Mouse (Mus musculus) erythroid progenitor cell, adult 5-6 weeks (primary cell): ENCODE measurements around the gene Dixdc1. TPM values are rescaled to one million over a fixed set of nuclear protein-coding genes. Genes with fewer than 3 reads are reported as not detected.
"Not testable (repeated sequence)": the region's sequence is repeated elsewhere in the genome, so short reads cannot be mapped to it uniquely, and the experiment has no call there.

ENCODE experiments used
- ATAC-seq: replicated peaks from 2 replicates; pipeline ENCODE4 v1.8.0; 2016; ENCODE audit warnings: moderate number of reproducible peaks, mild to moderate bottlenecking, moderate TSS enrichment, inconsistent platforms; ENCODE audit not compliant: poor library complexity, low FRiP score, severe bottlenecking
- total RNA-seq, 2 experiments: library from RNA; stranded (forward) in 1 of 2; stranded (reverse) in 1 of 2; fragments of 150-400 nt in 1 of 2; fragments of 186-747, 209-891 nt in 1 of 2; gene quantifications; 2 replicates each; pipeline versions ENCODE4 v1.2.3 to v1.2.4; 2015 to 2017; ENCODE audit warnings: low replicate concordance in 2 of 2

The Dixdc1 gene
- total RNA-seq, 2 experiments from 2014 or later, result not detected

GRCm38 (mm10) chr9:50660431-50660830 is 78.9 kb downstream of the Dixdc1 start:
- no peak for ATAC-seq

- peak; percentile 88 for ATAC-seq
Measured at GRCm38 (mm10) chr9:50659392-50660217, 79.7 kb downstream of the Dixdc1 start, which contains the start of gene Dlat. Dlat (minus strand) TSS chr9:50659780.

- ATAC-seq, result peak; percentile 32
Measured at GRCm38 (mm10) chr9:50658941-50659388, 80.4 kb downstream of the Dixdc1 start.

GRCm38 (mm10) chr9:50658391-50658790 is 80.9 kb downstream of the Dixdc1 start:
- ATAC-seq, result no peak

- ATAC-seq, result peak; percentile 91
Measured at GRCm38 (mm10) chr9:50650503-50650902, 88.8 kb downstream of the Dixdc1 start.

- ATAC-seq, result no peak
Measured at GRCm38 (mm10) chr9:50646826-50647370, 92.4 kb downstream of the Dixdc1 start.

- ATAC-seq, result no peak
Measured at GRCm38 (mm10) chr9:50634270-50634669, 105.0 kb downstream of the Dixdc1 start.

GRCm38 (mm10) chr9:50633059-50633458 is 106.3 kb downstream of the Dixdc1 start:
- ATAC-seq, result peak; percentile 67; the same call in 1 of the 2 replicates

- no peak for ATAC-seq
Measured at GRCm38 (mm10) chr9:50632016-50632688, 107.2 kb downstream of the Dixdc1 start.

GRCm38 (mm10) chr9:50630903-50631302 is 108.4 kb downstream of the Dixdc1 start:
- not testable (repeated sequence) for ATAC-seq

GRCm38 (mm10) chr9:50617794-50618330 is 121.5 kb downstream of the Dixdc1 start:
- no peak for ATAC-seq

- ATAC-seq, result peak; percentile 93
Measured at GRCm38 (mm10) chr9:50616766-50617603, 122.3 kb downstream of the Dixdc1 start, which contains the start of the genes Pih1d2 and Nkapd1. Pih1d2 (plus strand) TSS chr9:50617321. Nkapd1 (minus strand) TSS chr9:50617464.

GRCm38 (mm10) chr9:50616161-50616560 is 123.2 kb downstream of the Dixdc1 start:
- no peak for ATAC-seq

Other genes with a start within 250 kb of the Dixdc1 start
- gene Plet1, start 245.0 kb downstream of the Dixdc1 start, total RNA-seq (2015; ENCODE audit: low replicate concordance), result not detected in 2 replicates
- gene Plet1, start 245.0 kb downstream of the Dixdc1 start, total RNA-seq (2017; ENCODE audit: low replicate concordance), result not detected in 2 replicates
- gene Pts, start 210.8 kb downstream of the Dixdc1 start, total RNA-seq (2015; ENCODE audit: low replicate concordance), result 37.3 and 40.0 TPM in 2 replicates
- 3.7 and 17.7 TPM in 2 replicates for gene Pts, start 210.8 kb downstream of the Dixdc1 start, total RNA-seq (2017; ENCODE audit: low replicate concordance)
- 10.8 and 13.8 TPM in 2 replicates for gene Il18, start 184.7 kb downstream of the Dixdc1 start, total RNA-seq (2015; ENCODE audit: low replicate concordance)
- 1.1 and 11.3 TPM in 2 replicates for gene Il18, start 184.7 kb downstream of the Dixdc1 start, total RNA-seq (2017; ENCODE audit: low replicate concordance)
- gene Bco2, start 184.3 kb downstream of the Dixdc1 start, total RNA-seq (2015; ENCODE audit: low replicate concordance), result not detected in 2 replicates
- not detected in 2 replicates for gene Bco2, start 184.3 kb downstream of the Dixdc1 start, total RNA-seq (2017; ENCODE audit: low replicate concordance)
- gene Tex12, start 178.2 kb downstream of the Dixdc1 start, total RNA-seq (2015; ENCODE audit: low replicate concordance), result not detected in 2 replicates
- not detected in 2 replicates for gene Tex12, start 178.2 kb downstream of the Dixdc1 start, total RNA-seq (2017; ENCODE audit: low replicate concordance)
- gene Sdhd, start 135.7 kb downstream of the Dixdc1 start, total RNA-seq (2015; ENCODE audit: low replicate concordance), result 79.6 and 82.2 TPM in 2 replicates
- gene Sdhd, start 135.7 kb downstream of the Dixdc1 start, total RNA-seq (2017; ENCODE audit: low replicate concordance), result 43.1 and 59.0 TPM in 2 replicates
- 29.6 and 98.1 TPM in 2 replicates for gene Timm8b, start 135.6 kb downstream of the Dixdc1 start, total RNA-seq (2015; ENCODE audit: low replicate concordance)
- gene Timm8b, start 135.6 kb downstream of the Dixdc1 start, total RNA-seq (2017; ENCODE audit: low replicate concordance), result 22.5 and 77.4 TPM in 2 replicates
- not detected in 2 replicates for gene Pih1d2, start 122.2 kb downstream of the Dixdc1 start, total RNA-seq (2015; ENCODE audit: low replicate concordance)
- 0.64 TPM in 1 of 2 replicates, not detected in the other for gene Pih1d2, start 122.2 kb downstream of the Dixdc1 start, total RNA-seq (2017; ENCODE audit: low replicate concordance)
- gene Nkapd1, start 122.1 kb downstream of the Dixdc1 start, total RNA-seq (2015; ENCODE audit: low replicate concordance), result 11.3 and 16.9 TPM in 2 replicates
- 7.2 and 11.9 TPM in 2 replicates for gene Nkapd1, start 122.1 kb downstream of the Dixdc1 start, total RNA-seq (2017; ENCODE audit: low replicate concordance)
- gene Dlat, start 79.7 kb downstream of the Dixdc1 start, total RNA-seq (2015; ENCODE audit: low replicate concordance), result 8.0 and 12.3 TPM in 2 replicates
- 6.9 and 15.3 TPM in 2 replicates for gene Dlat, start 79.7 kb downstream of the Dixdc1 start, total RNA-seq (2017; ENCODE audit: low replicate concordance)
- gene 2310030G06Rik, start 7.0 kb upstream of the Dixdc1 start, total RNA-seq (2015; ENCODE audit: low replicate concordance), result not detected in 2 replicates
- not detected in 2 replicates for gene 2310030G06Rik, start 7.0 kb upstream of the Dixdc1 start, total RNA-seq (2017; ENCODE audit: low replicate concordance)
- not detected in 2 replicates for gene Cryab, start 11.8 kb upstream of the Dixdc1 start, total RNA-seq (2015; ENCODE audit: low replicate concordance)
- gene Cryab, start 11.8 kb upstream of the Dixdc1 start, total RNA-seq (2017; ENCODE audit: low replicate concordance), result not detected in 2 replicates
- gene Hspb2, start 12.8 kb upstream of the Dixdc1 start, total RNA-seq (2015; ENCODE audit: low replicate concordance), result not detected in 2 replicates
- not detected in 2 replicates for gene Hspb2, start 12.8 kb upstream of the Dixdc1 start, total RNA-seq (2017; ENCODE audit: low replicate concordance)
- 7.9 and 8.0 TPM in 2 replicates for gene Fdxacb1, start 28.7 kb upstream of the Dixdc1 start, total RNA-seq (2015; ENCODE audit: low replicate concordance)
- 6.8 and 8.2 TPM in 2 replicates for gene Fdxacb1, start 28.7 kb upstream of the Dixdc1 start, total RNA-seq (2017; ENCODE audit: low replicate concordance)
- gene Alg9, start 35.5 kb upstream of the Dixdc1 start, total RNA-seq (2015; ENCODE audit: low replicate concordance), result 16.8 and 45.4 TPM in 2 replicates
- 11.4 and 14.8 TPM in 2 replicates for gene Alg9, start 35.5 kb upstream of the Dixdc1 start, total RNA-seq (2017; ENCODE audit: low replicate concordance)
- gene 1110032A03Rik, start 36.0 kb upstream of the Dixdc1 start, total RNA-seq (2015; ENCODE audit: low replicate concordance), result 28.1 and 38.2 TPM in 2 replicates
- 15.9 and 21.1 TPM in 2 replicates for gene 1110032A03Rik, start 36.0 kb upstream of the Dixdc1 start, total RNA-seq (2017; ENCODE audit: low replicate concordance)
- 88.0 and 88.3 TPM in 2 replicates for gene Ppp2r1b, start 105.8 kb upstream of the Dixdc1 start, total RNA-seq (2015; ENCODE audit: low replicate concordance)
- 87.7 and 116 TPM in 2 replicates for gene Ppp2r1b, start 105.8 kb upstream of the Dixdc1 start, total RNA-seq (2017; ENCODE audit: low replicate concordance)